Mouse (Mus musculus): ENCODE measurements at regions not wholly inside any gene's neighbourhood (a gene's known extent, or its start where the extent isn't known, plus 50 kb on each side); places are given as distances from the start of the nearest gene placed in this dataset.
"Not testable (repeated sequence)": the region's sequence is repeated elsewhere in the genome, so short reads cannot be mapped to it uniquely, and the experiment has no call there.

DNA sequence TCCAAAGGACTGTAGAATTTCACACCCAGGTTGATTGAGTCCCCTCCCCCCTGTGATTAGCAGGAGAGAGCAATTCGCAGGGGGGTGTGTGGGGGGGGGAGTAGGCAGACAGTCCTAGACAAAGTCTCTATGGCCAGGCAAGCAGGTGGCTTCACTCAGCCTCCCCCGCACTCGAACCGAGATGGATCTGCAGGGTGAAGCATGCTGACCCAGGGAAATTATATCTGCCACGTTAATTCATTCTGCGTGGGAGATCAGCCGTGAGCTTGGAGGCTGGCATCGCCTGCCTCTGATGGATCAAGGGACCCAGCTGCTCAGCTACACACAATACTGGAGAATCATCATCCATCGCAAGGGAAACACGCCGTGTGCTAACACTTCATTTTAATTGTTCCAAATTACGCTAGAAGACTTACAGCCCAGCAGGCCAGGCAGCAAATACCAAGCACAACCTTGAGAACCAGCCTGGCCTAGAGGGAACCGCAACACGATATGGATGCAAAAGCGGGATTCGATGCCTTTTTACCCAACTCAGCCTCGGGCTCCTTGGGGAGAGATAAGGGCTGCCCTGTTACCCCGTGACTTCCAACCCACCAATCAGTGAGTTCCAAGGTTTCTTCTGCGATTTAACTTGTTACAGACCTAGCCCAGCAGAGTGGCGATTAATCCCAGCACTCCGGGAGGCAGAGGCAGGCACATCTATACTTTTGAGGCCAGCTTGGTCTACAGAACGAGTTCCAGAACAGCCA is 137.7 kb upstream of the Top1 start:
- peak; percentile 13 for DNase-seq

DNA sequence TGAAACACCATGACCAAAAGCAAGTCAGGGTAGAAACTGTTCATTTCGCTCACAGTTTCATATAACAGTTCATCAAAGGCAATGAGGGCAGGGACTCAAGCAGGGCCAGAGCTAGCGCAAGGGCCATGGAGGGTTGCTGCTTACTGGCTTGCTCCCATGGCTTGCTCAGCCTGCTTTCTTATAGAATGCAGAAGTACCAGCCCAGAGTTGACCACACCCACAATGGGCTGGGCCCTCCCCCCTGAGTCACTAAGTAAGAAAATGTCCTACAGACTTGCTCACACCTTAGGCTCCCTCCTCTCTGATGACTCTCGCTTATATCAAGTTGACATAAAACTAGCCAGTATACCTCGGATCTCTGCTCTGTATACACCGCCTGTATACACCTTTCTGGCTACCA is 135.5 kb upstream of the Top1 start:
- DNase-seq, result no peak

DNA sequence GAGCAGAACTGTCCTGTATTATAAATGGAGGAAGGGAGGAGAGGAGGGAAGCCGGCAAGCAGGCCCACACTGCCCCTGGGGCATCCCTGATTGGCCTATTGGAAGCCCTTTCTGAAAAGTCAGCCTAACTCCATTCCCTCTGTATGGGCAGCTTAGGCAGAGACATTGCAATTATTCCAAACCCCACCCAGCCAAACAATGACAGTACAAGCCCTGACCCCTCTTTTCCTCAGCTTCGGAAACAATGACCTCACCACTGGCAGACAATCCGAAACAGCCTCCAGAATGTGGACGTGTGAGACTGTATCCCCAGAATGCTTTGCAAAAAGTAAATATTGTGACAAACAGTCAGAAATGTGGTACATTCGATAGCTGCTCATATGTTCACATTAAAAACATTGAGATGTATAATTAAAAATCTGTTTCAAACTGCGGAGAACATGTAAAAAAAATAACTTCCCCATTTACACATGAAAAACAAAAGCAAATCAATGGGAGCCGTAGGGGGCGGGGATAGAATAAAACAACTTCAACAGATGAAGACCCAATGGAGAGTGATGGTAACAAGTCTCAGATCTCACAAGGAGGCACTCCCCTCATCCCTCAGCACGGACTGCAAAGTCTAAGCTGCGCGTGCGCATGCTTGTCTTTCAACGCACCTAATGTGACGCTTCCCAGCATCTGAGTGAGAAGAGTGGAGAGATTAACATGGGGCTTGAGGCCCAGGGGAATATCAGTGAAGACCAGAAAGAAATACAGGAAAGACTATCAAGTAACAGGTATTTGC is 134.9 kb upstream of the Top1 start:
- no peak for DNase-seq

DNA sequence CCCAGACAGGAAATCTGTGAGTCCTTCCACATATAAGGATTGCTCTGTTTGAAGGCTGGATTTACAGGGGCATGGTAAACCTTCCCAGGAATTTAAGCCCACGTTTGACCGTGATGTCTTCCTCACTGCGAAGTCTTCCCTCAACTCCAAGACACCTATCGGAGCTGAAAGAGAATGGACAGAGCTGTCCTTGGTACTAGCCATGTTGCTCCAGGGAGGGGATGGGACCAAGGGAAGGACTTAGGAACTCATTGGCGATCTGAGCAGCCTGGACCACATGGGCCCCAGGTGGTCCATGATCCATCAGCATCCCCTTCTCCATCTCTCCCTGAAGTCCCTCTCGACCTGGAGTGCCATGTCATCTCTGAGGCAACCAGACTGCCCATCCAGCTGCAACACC is 130.1 kb upstream of the Top1 start:
- DNase-seq, result no peak

DNA sequence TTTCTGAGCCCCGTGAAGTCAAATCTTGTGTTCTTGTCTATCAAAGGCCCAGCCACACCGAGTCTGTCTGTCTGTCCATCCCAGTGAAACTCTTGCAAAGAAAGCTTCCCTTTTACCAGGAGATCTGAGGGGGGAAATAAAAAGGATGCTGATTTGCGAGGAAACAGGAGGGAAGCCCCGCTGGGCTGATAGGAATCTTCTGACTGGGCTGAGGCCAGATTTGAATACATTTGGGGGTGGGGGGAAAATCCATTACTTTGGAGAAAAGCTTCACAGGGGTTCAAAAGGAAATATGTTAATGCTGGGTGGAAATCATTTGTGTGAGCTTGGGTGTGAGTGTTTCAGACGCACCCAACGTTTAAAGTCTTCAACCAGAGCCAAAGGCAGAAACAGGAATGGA is 129.2 kb upstream of the Top1 start:
- DNase-seq, result no peak

DNA sequence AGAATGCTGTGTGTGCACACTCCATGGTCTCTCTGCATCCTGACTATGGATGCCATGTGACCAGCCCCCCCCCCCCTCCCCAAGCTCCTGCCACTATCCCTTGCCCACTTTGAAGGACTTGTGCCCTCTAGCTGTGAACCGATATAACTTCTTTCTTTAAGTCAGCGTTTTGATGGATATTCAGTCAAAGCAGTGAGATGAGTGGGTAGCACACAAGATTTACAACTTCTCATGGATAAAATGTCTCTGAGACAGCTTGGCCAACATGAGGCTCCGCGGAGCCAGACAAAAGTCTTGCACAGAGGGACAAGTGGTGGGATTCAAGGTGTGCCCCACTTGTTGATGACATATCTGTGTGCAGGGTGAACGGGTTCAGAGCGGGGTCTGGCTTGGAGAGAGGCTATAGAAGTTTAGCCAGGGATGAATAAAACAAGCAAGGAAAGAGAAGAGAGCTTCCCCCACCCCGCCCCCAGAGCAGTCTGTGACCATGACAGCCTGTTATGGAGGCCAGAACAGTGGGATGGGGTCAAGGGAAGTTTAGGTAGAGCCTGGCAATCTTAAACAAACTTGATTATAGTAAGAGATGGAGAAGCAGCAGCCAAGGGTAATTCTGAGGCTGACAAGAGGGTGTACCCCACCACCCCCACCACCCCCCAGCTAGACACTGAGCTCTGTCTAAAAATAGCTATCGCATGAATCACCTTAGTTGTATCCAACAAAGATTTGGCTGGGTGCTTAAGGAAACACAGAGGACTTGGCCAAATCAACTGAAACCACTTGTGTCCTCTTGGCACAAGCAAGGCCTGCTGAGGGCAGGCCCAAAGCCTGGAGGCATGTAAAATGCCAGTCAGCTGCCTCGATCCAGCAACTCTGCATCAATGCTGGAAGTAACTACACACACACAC is 120.1 kb upstream of the Top1 start:
- DNase-seq, result no peak

DNA sequence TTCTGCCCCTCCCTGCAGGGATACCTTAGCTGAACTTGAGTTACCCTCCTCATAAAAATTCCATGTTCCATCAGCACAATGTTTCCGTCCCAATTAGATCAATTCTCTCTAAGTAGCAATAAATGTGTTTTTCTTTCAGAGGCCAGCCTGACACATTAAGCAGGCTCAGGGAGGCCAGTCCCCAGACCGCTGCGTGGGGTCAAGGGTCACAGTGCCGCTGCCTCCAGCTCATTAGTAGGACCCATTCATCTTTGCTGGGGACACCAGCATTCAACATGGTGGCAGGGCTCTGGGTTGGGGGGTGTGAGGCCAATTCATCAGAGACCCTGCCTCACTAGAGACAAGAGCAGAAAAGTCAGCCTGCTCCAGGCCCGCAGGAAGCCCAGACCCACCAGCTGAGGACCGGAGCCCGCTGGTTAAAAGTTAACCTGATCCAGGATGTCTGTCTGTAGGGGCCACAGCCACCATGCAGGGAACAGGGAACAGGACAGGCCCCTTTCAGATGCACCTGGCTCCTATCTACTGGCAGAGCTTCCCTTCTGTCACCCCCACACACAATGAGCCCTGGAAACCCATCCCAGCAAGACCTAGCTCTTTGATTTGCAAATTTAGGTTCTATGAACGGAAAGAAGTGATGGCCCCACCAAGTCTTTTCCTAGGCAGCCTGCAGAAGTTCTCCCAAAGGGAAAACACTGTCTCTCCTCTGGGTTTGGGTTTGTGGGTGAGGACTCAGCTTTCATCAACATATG is 119.1 kb upstream of the Top1 start:
- DNase-seq, result no peak

DNA sequence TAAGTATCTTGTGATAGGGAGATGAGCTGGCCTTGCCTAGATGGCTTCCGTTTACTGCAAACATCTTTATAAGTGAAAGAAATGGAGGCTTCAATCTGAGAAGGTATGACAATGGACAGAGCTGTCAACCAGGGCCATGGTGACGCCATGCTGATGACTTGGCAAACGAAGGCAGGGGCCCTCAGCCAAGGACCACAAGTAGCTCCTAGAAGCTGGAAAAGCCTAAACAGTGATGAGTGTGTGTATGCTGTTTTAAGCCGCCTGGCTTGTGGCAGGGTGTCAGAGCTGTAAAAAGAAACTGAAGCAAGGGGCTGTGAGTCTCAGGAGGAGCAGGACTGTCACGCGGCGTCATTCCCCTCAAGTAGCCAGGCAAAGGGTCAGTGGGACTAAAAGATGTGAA is 116.4 kb upstream of the Top1 start:
- no peak for DNase-seq

DNA sequence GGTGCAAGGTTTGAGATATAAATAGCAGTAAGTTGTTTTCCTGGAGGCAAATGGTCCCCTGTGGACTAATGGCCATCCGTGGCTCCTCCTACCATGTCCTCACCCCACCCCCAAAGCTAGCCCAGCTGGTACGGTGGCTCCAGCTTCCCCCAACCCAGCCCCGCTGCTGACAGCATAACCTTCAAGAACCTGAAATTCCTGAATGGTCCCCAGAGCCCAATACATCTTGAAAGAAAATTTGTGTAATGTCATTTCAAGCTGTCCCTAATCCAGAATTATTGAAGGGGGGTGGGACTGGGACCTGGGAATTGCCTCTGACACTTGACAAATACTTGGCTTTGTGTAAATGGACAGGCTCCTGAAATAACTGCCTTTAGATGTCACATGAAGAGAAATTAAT is 115.3 kb upstream of the Top1 start:
- no peak for DNase-seq

DNA sequence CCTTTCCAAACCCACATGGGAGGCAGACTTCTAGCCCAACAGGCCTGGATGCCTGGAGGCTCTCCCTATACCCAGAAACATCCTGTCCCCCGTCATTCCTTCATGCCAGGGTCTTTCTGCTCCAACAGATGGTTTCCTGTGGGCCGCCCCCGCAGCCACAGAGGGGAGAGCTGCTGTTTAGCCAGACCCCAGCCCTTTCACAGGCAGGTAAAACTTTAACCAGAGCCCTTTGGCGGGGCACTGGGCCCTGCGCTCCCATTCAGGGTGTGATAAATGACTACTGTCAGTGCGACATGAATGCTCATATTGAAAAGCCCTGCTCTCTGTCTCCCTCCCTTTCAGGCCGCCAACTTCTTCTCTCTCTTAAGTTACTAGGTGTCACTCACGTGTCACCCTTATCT is 108.4 kb upstream of the Top1 start:
- DNase-seq, result no peak

DNA sequence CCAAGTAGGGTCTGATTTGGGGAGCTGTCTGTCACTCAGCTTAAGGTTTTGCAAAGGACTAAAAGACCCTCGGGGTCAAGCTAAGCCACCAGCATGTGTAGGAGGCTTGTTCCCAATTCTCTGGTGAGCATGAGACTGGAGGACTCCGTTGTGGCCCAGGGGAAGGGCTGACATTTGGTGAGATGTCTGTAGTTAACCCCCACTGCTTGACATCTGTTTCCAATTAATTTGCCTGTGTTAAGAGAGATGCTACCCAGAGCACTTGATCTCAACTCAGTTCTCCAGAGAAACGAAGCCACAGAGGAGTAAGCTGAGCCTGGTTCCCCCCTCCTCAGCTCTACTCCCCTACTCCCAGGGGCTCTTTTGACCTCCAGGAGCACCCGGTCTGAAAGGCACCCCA is 100.2 kb upstream of the Top1 start:
- no peak for DNase-seq

DNA sequence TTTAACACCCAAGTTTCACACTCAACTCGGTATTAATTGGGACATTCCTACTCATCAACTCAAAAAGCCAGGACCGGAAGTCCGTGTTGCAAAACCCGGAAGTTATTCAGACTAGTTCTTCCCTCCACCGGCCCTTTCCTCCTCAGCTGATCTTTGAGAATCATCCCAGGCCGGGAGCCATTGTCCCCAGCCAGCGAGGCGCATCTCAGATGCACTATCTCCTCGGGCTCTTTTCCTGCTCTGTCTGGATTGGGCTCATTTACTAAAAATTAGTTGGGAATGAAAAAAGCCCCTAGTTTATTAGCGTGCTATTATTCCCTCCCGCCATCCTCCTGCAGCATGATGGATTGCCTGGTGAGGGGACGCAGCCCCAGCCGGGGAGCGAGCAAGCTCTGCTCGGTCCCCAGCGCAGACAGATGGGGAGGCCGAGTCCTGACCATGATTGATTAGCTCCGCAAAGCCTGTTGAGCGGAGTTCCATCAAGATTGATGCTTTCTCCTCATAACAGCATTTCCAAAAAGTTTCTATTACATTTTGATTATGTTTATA is 93.5 kb upstream of the Top1 start:
- no peak for DNase-seq

DNA sequence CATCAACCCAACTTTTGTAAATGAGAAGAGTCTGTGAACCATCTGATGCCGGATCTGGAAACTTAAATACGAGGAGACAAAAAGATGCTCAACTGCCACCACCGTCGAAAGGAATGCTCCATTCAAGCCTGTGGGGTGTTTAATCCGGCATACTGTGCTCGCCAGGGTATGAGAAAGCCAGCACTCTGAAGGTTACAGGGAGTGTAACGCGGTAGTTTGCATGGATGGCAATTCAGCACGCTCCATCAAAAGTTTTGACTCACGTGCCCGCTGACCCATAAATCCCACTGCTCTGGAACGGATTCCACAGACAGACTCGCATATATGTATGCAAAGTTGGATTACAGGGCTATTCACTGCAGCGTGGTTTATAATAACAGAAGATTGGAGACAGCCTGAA is 84.0 kb upstream of the Top1 start:
- no peak for DNase-seq

DNA sequence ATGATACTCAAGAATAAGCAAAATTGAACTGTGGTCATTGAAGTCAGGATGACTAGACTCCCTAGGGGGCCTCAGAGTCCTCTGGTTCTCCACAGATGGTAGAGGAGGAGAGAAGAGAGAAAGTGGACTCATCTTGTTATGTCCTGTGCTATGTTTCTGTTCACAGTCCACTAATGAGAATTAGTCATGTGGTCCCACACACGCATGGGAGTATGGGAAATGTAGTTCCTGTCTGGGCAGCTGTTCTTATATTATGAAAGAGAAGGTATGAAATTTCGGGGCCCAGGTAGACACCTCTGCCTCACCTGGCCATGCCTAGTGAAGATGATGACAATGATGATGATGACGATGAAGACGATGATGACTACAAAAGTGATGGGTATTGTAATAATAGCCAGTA is 77.9 kb upstream of the Top1 start:
- DNase-seq, result no peak

DNA sequence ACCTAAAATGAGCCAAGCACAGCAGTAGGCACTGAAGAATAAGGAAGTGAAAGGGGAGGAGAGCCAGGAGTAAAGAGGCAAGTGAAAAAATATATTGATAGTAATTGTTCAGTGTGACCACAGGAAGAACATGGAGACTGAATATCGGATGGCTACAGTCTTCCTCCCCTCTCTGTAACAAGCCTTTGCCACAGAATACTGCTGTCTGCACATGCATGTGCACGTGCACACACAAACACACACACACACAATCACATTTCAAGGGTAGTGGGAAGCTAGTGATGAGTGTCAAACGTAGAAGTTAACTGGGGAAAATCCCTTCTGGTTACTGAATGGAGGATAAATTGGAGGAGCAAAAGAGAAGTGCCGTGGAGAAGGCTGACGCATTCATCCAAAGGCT is 76.2 kb upstream of the Top1 start:
- DNase-seq, result no peak

DNA sequence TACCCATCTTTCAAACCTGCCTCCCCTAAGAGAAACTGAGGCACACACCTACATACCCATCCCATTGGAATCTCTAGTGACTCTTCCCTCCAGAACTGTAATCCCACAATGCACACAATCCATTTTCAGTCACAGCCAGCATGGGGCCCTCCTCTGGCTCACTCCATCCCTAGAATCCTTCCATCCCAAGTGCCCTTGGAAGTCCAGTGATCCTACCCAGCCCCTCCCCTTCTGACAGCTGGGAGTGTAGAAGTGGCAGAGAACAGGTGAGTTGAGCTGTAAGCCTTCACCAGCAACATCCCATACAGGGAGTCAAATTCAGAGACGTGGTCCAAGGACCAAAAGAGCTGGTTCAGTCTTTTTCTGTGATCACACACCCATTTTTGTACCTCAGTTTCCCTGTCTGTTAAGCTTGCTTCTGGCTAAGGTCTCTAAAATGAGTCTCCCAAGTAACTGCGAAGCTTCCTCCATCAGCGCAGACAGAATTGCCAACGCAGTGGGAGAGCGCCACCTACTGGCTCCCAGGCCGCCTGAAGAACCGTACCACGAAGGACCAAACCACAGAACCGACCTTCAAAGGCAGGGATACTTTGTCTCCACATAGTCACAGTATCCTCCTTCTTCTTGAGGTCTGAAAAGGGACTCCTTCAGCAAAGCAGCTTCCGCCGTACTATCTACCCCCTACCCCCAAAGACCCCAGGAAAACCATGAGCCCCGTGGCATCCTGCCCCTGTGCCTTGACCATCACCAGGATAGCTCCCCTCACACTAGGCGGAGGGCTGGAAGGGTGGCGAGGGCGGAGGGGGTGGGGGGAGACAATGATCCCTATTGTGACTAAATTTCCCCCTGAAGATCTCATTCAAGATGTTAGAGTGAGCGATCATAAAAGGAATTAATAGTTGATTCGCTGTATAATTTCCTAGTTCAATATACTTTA is 67.0 kb upstream of the Top1 start:
- DNase-seq, result peak; percentile 60

DNA sequence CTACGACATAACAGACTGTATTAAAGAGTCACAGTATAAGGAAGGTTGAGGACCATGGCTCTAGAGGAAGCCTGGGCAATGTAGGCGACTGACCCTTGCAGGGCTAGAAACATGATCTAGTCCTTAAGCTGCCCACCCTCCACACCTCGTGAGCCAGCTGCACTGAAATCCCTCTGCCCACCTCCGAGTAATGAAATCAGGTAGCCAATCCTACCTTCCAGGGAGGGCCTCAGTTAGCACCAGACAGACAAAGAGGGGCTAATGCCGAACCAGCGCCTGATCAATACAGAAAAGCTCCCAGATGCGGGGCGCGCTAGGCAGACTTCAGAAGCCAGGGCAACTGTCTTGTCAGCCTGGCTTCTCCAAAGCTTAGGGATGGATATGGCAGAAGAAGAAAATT is 65.4 kb upstream of the Top1 start:
- no peak for DNase-seq

DNA sequence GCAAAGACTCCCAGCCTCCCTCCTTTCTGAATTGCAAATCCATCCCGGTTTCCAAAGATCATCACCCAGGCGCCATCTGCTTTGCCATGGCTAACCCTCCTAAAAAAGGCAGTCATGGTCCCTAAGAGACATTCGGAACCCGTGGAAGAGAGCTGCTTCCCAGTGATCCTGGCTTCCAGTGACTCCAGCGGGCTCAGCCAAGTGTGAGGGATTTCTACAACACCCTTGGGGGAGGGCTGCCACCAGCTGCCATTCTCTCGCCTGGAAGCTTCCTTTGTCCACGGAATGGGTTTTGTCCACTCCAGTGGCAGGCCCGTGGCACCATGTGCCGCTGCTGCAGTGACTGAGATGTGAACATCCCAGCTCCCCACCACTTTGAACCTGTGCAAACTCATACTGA is 64.7 kb upstream of the Top1 start:
- DNase-seq, result no peak

DNA sequence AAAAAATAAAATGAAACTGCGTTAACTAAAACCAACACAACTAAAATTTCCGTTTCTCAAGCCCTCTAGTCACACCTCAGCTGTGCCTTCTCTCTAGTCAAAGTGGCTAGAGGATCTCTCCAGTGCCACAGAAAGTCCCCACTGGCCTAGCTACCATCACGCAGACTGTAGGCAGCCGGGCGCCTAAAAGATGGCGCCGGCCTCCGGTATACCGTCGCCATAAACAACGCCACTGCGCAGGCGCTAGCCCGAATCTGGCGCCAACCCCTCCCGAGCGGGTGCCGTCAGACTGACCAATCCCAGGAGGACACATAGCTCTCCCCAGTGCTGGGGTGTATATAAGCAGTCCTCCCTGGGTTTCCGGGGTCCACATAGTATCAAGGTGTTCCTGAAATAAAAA is 62.7 kb upstream of the Top1 start:
- not testable (repeated sequence) for DNase-seq

DNA sequence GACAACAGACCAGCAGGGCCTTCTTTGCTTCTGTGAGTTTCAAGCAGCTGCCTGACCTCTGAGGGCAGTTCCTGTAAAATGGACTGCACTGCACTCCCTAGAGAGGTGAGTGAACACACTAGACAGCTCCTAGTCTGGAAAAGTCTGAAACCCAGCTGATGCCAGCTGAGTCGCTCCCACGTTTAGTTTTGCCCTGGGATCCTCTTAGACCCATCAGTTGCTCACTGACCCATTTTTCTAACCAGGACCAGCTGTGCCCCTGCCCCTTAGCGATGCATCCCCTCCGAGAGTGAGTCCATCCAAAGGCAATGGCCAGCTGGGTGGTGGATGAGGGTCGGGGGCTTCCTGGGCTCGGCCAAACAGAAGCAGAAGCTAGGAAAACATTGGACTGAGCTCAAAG is 62.2 kb upstream of the Top1 start:
- DNase-seq, result no peak

DNA sequence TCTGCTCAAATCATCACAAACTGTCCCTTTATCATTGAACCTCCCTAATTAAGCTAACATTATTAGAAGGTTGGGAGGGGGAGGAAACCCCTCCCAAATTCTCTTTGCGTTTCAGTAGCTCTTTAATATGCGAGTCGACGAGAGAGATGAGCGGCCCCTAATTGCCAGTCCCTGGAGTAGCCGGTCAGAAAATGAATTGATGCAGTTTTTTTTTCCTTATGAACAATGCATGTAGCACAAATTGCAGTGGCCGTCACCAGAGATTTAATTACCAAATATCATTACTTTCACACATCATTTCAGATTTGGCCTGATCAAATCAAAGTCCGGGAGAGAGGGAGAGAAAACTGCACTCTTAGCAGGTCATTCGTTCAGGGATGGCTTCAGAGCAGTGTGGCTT is 61.1 kb upstream of the Top1 start:
- DNase-seq, result no peak
